Mouse (Mus musculus): ENCODE data around the gene Rcsd1.

Rcsd1 gene

DNA sequence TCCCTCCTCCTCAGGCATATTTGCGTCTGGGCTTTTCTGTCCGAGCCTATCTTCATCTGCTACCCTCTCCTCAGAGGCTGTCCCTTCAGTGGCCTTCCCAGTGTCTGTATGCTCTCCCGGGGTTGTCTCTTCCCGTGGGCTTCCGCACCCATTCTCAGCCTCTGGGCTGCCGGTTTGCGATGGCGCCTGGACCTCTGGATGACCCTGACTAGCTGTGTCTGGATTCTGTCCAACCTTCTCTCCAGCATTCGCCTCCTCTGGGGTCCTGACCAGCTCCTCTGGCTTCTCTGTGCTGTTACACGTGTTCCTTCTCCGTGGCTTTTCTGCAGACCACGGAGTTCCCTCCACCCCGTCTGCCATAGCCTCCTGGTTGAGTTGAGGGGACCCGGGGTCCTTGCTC is 54.1 kb downstream of the Rcsd1 start:
- peak in 1 of 2 experiments; percentile 57 for DNase-seq

- DNase-seq, result peak in 1 of 2 experiments; percentile 53
These were observed 54.5 kb downstream of the Rcsd1 start for GRCm38 (mm10) chr1:165655022-165655421.

- peak; percentile 48 to 60 for DNase-seq
These were observed 56.3 kb downstream of the Rcsd1 start for GRCm38 (mm10) chr1:165653126-165653885.

DNA sequence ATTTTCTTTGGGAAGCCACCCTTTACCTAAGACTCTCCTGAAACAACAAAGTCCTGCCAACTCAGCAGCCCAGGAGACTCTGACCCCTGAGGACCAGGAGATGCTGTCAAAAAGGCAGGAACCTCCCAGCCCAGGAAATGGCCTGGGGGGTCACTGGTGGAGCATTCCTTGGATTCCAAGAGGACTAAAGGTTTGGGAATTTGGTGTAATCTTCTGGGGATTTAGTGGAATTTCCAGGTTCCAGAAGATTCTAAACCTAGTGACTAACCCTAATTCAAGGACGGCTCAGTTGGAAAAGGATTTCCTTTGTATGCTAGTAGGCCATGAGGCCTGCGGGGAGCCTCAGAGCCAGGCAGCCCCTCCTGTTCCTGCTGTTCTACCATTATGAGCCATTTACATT is 57.0 kb downstream of the Rcsd1 start:
- DNase-seq, result no peak

GRCm38 (mm10) chr1:165651158-165651557 is 58.4 kb downstream of the Rcsd1 start:
- no peak for DNase-seq

- no peak for DNase-seq
These were observed 64.5 kb downstream of the Rcsd1 start for GRCm38 (mm10) chr1:165645102-165645501.

DNA sequence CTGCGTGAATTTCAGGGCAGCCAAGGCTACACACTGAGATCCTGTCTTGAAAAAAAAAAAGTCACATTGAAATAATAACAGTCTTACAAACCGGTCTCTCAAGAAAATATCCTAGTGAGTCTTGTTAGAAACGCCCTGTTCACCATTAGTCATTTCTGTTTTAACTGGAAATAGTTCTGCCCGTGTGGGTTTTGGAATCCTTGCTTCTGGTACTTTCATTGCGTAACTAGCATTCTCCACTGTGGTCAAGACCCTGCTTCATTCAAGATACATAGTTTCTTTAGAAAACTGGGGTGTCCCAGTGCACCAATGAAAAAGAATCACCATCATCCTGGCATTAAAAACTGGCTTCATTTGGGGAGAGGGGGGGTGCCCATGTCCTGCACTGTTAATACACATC is 65.8 kb downstream of the Rcsd1 start:
- no peak for DNase-seq

DNA sequence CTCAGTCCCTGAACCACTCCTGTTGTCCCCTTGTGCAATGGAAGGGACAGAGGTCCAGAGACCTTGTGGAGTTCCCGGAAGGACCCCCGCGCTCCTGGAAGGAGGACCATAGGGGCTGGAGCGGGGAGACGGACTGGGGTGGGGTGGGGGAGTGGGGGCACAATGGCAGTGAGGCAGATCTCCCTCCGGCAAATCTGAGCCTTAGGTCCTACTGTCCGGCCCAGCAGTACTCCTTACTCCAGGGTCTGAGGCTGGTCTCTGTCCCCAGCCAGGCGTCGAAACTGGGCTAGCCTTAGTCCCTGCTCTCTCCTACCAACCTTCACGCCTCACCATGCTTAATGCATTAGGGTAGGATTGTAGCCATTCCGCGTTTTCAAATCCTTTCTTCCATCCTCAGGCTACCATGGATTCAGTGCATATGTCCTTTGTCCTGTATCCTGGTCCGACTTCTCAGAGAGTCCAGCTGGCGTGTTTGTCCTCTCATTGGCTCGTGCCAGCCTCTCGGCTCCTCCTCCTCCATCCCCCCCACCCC is 66.7 kb downstream of the Rcsd1 start:
- DNase-seq, result peak; percentile 63

GRCm38 (mm10) chr1:165641786-165642771 is 67.5 kb downstream of the Rcsd1 start:
- DNase-seq, result peak; percentile 90 to 92

GRCm38 (mm10) chr1:165641271-165641771 is 68.2 kb downstream of the Rcsd1 start:
- peak; percentile 62 to 82 for DNase-seq

GRCm38 (mm10) chr1:165636289-165636688 is 73.3 kb downstream of the Rcsd1 start:
- no peak for DNase-seq

- no peak for DNase-seq
These were observed 74.3 kb downstream of the Rcsd1 start for GRCm38 (mm10) chr1:165635055-165635897.

- peak; percentile 99 for DNase-seq
These were observed 75.2 kb downstream of the Rcsd1 start, which contains the start of gene Mpzl1 for GRCm38 (mm10) chr1:165634151-165634884. Gene Mpzl1, minus strand, starts transcription at chr1:165634538.

DNA sequence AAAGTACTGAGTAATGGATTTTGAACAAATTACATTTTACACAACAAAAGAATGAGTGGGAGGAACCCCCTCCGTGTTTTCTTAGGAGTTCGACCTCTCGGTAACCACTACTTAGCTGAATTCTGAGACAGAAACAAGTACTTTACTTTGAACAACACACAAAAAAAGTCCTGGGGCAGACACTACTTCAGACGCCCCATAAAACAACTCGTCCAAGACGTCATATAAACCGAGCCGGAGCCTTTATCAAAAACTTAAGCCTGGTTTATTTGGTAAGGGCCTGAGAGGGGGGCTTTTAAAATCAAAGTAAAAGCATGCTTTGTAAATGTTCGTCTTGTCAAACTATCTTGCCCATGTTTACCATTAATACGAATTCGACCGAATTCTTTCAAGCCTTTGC is 76.2 kb downstream of the Rcsd1 start:
- DNase-seq, result no peak

- no peak for DNase-seq
These were observed 78.4 kb downstream of the Rcsd1 start for GRCm38 (mm10) chr1:165631136-165631535.

DNA sequence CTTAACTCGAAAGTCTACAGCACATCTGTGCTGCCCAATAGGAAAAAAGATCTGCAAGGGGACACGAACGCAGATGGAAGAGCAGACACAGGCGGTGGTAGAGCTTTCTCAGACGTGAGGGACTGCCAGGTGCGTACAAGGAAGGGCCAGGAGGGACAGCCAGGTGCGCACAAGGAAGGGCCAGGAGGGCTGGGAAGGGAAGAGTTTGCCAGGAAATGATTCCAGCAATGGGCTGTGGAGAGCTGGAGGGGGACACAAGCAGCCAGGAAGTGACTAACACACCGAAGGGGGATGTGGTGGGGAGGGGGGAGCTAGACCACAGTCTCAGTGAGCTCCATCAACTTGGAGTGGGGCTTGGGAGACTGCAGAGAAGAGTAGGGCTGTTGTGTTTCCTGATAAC is 79.6 kb downstream of the Rcsd1 start:
- DNase-seq, result no peak

- no peak for DNase-seq
These were observed 81.0 kb downstream of the Rcsd1 start for GRCm38 (mm10) chr1:165628603-165629002.

DNA sequence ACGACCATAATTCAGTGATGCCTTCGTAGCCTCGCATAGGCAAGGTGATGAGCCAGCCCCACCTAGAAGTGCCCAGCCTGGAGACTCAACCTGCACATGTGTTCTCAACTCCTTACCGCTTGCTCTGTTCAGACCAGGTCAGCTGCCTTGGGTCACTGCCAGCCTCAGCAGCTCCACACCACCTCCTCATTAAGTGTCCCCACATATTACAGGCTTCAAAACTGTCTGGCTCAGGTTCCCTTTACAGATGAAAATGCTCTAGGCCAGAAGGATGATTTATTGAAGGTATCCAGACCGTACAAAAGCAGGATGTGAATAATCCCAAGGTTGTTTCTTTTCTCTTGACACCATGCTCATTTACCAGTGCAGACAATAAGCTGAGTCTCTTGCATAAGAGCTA is 83.7 kb downstream of the Rcsd1 start:
- no peak for DNase-seq

GRCm38 (mm10) chr1:165625058-165625457 is 84.5 kb downstream of the Rcsd1 start:
- no peak for DNase-seq

DNA sequence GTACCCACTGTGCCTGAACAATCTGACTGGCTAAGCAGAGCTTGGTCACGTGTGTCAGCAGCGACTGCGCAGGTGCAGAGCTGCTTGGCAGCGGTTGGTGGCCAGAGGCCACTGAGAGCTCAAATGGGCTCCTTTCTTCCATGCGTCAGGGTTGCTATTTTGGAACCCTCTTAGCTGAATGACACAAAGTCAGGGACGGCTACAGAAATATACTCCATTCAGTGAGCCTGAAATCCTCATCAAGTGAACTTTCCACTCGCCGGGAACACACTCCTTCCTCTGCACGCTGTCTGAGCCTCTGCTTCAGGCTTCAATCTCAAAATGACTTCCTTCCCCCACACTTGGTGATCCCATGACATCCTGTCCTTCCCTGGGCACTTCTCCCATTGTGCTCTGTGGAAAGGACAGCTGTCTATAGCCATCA is 91.3 kb downstream of the Rcsd1 start:
- DNase-seq, result peak; percentile 41 to 47

GRCm38 (mm10) chr1:165617166-165617891 is 92.2 kb downstream of the Rcsd1 start:
- peak; percentile 62 to 66 for DNase-seq

All from lung, postnatal 4 days (tissue).